Mouse (Mus musculus) liver, embryonic 14.5 days (tissue): ENCODE measurements around the gene Iqschfp.

Experiments used
- CTCF ChIP-seq: IDR thresholded peaks from 2 replicates; pipeline ENCODE4 v1.5.1; 2016; ENCODE audit warnings: antibody characterized with exemption, low read depth, control low read depth
- EP300 ChIP-seq: IDR thresholded peaks from 2 replicates; pipeline ENCODE4 v1.6.1; 2016; ENCODE audit warnings: antibody characterized with exemption, low read depth

DNA sequence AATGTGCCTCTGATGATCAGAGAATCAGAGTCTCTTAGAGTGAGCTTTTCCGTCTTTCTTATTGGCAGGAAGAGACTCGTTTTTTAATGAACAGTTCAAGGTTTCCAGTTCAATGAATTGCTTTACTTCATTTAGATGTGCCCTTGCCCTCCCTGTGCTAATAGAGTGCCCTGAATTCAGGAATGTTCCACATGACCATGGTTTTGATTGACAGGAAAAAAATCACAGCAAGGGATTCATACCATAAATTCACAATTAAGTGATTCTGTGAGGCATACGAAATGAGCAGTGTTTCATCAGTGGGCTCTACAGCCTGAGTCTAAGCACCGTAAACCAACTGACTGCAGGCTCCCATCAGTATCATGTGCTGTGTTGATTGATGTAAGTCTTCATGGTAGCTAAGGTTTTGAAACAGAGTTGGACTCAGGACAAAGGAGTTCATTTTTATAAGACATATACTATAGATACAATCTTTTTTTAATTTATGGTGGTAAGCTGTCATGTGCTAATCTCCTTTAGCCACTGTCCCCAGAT, 312.0 kb downstream of the Iqschfp start:
- TF ChIP-seq CTCF (no peak), EP300 (no peak)
